Mouse (Mus musculus) ovary, postnatal 14 days (tissue): ENCODE measurements around the gene Metrn.

Experiments used
- DNase-seq: peaks from one replicate; pipeline ENCODE4 v3.0.0; 2022; ENCODE audit warnings: low spot score

Metrn gene

DNA sequence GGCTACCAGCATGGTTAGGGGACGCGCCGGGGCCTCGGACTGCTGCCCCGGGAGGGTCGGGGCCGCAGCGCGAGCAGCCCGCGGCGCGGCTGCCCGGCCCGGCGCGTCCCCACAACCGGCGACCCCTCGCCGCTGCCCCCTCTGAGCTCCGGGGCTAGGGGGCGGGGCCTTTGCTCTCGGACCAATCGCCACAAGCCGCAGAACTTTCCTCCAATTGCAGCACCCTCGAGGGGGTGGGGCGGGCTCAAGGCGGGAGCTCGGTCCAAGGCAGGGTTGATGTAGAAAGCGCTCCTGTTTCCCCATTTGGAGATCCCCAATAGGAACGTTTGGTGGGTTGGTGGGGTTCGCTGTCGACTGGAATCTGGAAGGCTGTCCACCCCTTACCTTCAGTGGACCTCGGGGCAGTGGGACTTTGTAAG lies at the start of gene Metrn:
TSS of gene Metrn (minus strand) at position 186 of the 419 bp plus-strand sequence.
- peak; percentile 80 for DNase-seq

DNA sequence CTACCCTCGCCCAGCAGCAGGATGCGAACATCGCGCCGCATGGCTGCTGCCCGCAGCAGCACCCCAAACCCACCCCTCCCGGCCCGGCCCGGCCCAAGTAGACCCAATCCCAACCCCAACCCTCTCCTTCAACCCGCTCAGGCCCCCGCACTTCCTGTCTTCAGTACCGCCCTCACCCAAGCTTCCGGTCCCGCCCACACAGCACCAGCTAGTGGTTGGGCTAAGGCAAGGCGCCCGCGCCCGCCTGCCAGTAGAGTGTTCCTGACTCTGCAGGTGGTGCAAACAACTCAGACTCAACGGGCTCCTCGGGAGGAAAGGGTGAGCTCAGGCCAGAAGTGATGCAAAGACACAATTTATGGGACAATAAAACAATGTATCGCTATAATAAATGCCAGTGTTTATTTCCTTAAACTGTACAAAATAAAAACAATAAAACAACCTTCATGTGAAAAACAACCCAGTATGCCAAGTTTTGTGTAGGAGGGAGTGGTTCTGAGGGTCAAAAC lies 47.5 kb upstream of the Metrn start, which contains the start of gene Rhot2:
TSS of gene Rhot2 (minus strand) at position 456 of the 506 bp plus-strand sequence.
- peak; percentile 85 for DNase-seq

DNA sequence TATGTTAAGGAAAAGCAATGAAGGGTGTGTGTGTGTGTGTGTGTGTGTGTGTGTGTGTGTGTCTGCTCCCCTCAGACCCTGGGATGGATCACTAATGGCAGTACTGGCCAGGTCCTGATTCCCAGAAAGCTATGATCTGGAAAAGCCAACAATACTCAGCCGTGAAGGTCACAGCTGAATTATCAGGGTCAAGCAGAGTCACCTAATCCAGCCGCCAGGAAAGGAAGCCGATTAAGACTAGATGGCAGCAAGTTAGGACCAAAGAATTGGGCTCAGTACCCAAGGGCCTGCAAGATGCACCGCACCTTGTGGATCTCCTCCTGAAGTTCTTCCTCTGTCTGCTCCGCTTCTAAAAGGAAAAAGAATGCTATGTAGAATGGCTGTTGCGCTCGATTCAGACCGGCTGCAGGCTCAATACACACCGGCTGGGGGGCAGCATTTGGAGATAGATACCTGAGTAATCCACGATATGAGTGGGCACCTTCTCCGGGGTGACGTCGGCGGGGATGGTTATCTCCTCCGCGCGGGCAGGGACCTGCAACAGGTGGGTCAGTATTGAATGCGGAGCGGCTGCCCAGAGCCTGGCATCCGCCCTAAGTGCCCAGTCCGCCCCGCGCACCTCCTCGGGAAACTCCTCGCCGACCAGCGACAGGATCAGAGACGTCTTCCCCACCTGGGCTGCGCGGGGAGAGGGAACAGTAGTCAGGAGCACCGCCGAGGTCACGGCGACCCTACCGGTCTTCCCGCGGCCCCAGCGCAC lies 46.9 kb upstream of the Metrn start:
- no peak for DNase-seq

DNA sequence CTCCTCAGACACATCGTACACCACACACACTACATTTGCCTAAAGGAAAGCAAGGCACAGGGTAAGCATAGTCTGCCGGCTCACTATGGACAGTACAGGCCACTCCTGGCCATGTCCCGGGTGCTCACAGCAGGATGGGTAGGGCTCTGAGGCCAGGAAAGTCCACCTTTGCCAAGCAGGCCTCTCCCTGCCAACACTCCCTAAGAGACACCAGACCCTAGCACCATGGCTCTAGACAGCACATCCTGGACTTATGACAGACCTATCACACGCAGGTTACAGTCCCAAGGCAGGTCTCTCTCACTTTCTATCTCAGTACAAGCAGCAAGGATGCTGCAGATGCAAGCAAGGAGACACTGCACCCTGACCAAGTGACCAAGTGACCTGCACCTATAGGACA lies 46.2 kb upstream of the Metrn start:
- DNase-seq: no peak

- no peak for DNase-seq
Measured at GRCm38 (mm10) chr17:25842509-25842908, 45.6 kb upstream of the Metrn start.

- no peak for DNase-seq
Measured at GRCm38 (mm10) chr17:25841117-25841880, 44.4 kb upstream of the Metrn start, which contains the start of gene Gm20683. TSS of gene Gm20683 (minus strand) at chr17:25841763.

- DNase-seq: no peak
Measured at GRCm38 (mm10) chr17:25840519-25840918, 43.6 kb upstream of the Metrn start.

GRCm38 (mm10) chr17:25839455-25840235 lies 42.7 kb upstream of the Metrn start:
- DNase-seq: no peak

GRCm38 (mm10) chr17:25838904-25839303 lies 42.0 kb upstream of the Metrn start:
- no peak for DNase-seq

- DNase-seq: no peak
Measured at GRCm38 (mm10) chr17:25837533-25837932, 40.6 kb upstream of the Metrn start.

- DNase-seq: peak; percentile 59
Measured at GRCm38 (mm10) chr17:25837076-25837410, 40.1 kb upstream of the Metrn start, which contains the start of gene Rhbdl1. TSS of gene Rhbdl1 (minus strand) at chr17:25837295.

- DNase-seq: no peak
Measured at GRCm38 (mm10) chr17:25836397-25837075, 39.6 kb upstream of the Metrn start.

DNA sequence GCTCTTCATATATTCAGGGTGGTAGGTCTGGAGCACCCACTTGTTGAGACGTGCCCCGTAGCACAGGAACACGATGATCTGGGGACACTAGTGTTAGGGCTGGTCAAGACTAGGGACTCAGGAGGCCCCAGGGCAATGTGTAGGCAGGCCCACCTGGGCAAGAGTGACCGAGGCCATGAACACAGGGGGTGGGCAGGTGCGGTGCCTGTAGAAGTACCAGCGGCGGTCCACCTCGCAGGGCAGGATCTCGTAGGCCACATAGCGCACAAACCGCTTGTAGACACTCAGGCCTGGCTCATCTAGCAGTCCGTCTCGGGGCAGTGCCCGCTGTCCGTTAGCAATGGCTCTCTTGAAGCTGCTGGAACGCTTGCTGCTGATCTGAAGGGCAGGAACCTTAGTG lies 38.9 kb upstream of the Metrn start:
- DNase-seq: no peak

DNA sequence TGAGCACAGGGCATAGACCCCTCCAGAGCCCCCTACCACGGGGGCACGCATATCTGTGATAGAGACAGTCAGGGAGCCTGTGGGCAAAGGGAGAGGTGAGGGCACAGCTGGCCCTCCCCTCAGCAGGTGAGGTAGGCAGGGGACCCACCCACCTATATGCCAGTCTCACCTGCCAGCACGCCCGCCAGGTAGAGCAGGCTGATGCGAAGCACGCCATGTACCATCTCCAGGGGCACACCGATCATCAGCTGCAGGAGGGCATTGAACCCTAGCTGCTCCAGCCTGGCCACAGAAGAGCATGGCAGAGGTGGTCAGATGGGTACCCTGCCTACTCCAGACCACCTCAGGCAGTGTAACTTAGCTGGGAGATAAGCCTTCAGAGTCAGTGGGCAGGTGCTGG lies 38.4 kb upstream of the Metrn start:
- DNase-seq: no peak

GRCm38 (mm10) chr17:25834595-25835222 lies 37.8 kb upstream of the Metrn start:
- DNase-seq: no peak

- no peak for DNase-seq
Measured at GRCm38 (mm10) chr17:25833961-25834594, 37.1 kb upstream of the Metrn start.

DNA sequence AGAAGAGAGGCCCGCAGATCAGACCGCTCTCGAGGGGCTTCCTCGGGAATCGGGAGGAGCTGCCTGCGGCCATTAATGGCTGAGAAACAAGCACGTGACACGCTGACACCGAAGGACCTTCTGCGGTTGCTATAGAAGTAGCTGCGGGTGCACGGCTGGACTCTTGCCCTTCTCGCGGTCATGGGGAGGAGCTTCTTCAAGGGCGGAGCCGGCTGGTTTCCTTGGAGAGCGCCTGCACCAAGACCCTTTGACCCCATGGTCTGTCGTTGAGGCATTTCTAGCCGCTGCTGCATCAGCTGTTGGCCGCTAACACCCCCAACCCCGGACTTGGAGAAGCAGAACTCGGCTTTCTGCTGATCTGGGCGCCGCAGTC lies 36.3 kb upstream of the Metrn start, which contains the start of gene Stub1:
TSS of gene Stub1 (minus strand) at position 114 of the 373 bp plus-strand sequence.
- peak; percentile 90 for DNase-seq

DNA sequence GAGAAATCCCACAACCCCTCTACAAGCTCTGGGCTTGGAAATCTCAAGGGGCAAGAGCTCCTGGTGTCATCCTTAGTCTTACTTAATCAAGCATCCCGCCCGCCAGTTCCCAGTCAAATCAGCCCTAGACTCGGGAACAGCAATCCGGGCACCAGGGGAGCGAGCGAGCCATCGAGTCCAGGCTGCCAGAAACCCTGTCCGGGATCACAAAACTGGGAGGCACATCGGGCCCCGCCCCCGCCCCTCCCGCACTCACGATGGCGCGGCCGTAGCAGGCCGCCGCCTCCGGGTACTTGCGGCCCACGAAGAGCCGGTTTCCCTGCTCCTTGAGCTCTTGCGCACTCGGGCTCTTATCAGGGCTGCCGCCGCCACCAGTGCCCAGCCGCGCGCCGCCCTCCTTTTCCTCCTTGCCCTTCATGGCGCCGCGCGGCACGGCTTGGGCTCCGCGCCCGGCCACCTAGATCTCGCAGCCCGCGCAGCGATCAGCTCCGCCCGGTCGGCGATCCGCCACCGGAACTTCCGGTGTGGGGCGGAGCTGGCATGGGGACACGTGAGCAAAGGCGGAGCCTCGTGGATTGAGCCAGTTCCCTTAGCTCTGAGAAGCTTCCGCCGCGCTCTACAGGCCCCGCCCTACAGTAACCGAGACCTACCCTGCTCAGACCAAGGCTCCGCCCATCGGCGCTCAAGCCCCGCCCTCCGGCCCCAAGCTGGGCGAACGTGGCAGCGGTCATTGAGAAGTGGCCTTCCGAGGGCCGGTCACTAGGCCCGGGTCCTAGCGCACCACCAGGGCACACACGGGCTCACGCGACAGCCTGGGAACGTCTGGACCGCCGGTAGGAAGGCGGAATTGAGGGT lies 35.7 kb upstream of the Metrn start:
- peak; percentile 99 for DNase-seq

GRCm38 (mm10) chr17:25831451-25832281 lies 34.7 kb upstream of the Metrn start:
- DNase-seq: no peak
